Mouse (Mus musculus) adipocyte (in vitro differentiated cells): ENCODE measurements at regions not wholly inside any gene's neighbourhood (a gene's known extent, or its start where the extent isn't known, plus 50 kb on each side); places are given as distances from the start of the nearest gene placed in this dataset.
"Not testable (repeated sequence)": the region's sequence is repeated elsewhere in the genome, so short reads cannot be mapped to it uniquely, and the experiment has no call there.

Experiments used
- DNase-seq: peaks from one replicate; pipeline ENCODE4 v3.0.0-alpha.2; 2016; ENCODE audit warnings: low spot score

GRCm38 (mm10) chr1:112785135-112785681 lies 920.5 kb upstream of the Dsel start:
- DNase-seq: no peak

- DNase-seq: no peak
These were observed 915.1 kb upstream of the Dsel start for GRCm38 (mm10) chr1:112779801-112780200.

- no peak for DNase-seq
These were observed 913.8 kb upstream of the Dsel start for GRCm38 (mm10) chr1:112778551-112778950.

DNA sequence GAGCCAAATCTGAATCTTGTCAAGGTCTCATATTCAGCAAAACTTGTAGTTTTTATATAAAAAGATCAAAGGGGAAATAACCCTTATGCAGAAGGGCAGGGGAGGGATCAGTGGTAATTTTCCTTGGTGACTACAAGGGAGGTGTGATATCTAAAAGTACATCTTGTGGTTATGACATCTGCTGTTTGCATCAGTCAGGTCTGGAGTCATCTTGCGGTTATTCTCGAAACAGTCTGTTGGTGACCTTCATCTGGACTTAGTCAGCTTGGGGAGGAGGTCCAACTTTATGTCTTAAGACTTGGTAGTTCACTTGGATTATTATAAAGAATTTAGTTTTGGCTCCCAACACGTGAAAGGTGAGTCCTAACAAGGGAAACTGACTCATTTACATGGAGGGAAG lies 885.9 kb upstream of the Dsel start:
- DNase-seq: not testable (repeated sequence)

DNA sequence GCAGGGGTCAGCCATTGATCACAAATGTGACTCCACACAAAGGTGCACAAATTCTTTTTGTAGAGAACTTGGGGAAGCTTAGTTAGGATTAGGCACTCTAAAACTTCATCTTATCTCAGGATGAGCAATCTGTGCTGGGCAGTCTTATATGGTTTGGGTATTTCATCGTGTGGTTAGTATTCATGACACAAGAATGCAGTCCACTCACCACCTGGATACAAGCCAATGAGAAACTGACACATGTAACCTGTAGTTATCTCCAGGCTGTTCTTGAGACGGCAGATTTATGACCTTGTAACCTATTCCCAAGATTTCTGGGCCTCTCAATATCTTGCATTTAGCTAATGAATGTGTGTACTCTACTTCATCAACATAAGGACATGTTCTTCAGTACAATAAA lies 883.8 kb upstream of the Dsel start:
- no peak for DNase-seq

DNA sequence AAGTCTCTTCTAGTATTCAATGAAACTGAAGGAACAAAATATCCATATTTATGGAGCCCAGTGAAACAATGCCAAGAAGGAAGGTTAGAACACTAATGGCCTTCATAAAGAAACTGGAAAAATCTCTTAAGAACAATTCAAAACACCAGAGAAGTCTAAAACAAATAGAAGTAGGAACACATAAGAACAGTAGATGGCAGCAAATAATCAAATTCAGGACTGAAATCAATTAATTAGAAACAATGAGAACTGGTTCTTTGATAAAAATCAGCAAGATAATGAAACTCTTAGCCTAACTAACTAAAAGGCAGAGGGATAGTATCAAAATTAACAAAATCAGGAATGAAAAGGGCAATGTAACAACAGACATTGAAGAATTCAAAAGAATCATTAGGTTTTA lies 839.2 kb upstream of the Dsel start:
- peak; percentile 3 for DNase-seq

DNA sequence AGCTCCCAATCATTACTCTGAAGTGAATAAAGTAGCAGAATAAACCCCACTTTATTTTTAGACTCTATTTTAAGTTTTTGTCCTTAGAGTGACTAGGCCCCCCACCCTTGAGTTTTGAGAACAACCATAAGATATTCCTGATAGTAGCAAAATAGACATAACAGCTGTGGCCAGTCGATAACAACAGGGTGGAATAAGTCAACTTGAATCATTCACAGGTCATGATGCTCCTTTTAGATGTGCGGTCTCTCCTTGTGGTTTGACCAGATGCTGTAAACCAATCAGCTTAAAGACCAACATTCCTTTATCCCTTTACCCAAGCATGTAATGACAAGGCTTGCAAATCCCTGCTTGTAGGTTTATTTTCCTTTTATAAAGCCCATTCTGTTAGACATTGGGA lies 794.2 kb upstream of the Dsel start:
- no peak for DNase-seq

DNA sequence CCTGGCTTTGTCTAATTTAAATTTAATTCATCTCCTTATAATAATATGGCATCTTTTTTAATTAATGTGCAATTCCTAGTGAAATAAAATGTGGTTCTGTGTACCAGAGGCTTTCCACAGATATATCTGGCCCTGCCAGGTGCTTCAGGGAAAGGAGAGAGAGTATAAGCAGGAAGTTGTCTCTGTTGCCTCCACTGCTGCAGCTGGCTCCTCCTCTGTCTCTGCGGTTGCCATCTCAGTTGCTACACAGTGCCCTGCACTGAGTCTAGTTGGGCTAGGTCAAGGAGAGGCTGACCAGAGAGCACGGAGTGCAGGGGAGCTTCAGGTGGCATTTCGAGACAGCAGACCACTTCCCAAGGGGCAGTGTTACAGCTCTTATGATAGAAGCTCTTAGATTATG lies 773.6 kb upstream of the Dsel start:
- no peak for DNase-seq
